Mouse (Mus musculus) stomach, postnatal 0 days (tissue): ENCODE results near the gene Pttg1ip. TPM values are rescaled to one million over a fixed set of nuclear protein-coding genes. Genes with fewer than 3 reads are reported as not detected.
A peak's percentile ranks its signal among the peaks of the same experiment; 100 is the strongest.

Experiments used
- ATAC-seq: fragments of 200-750 bp; cut with Nextera tagmentation; 2 replicates; pipeline ENCODE4 v1.8.0; 2017; ENCODE audit not compliant: low FRiP score, low TSS enrichment
- DNase-seq: peaks from one replicate; pipeline ENCODE4 v3.0.0-alpha.2; 2016; ENCODE audit warnings: low spot score
- H3K27ac ChIP-seq: fragments of 300-500 bp; sonication (generic); replicated peaks from 2 replicates; pipeline ENCODE4 v1.5.1; 2014; ENCODE audit warnings: mild to moderate bottlenecking, control low read depth
- H3K27me3 ChIP-seq: fragments of 300-500 bp; sonication (generic); 2 replicates; pipeline ENCODE4 v1.6.1; 2014; ENCODE audit warnings: low read length; ENCODE audit not compliant: control insufficient read depth, insufficient read depth
- H3K36me3 ChIP-seq: fragments of 300-500 bp; sonication (generic); 2 replicates; pipeline ENCODE4 v1.6.1; 2014; ENCODE audit warnings: low read length, mixed read lengths; ENCODE audit not compliant: control insufficient read depth, insufficient read depth
- H3K4me1 ChIP-seq: fragments of 300-500 bp; sonication (generic); replicated peaks from 2 replicates; pipeline ENCODE4 v1.6.1; 2014; ENCODE audit warnings: antibody characterized with exemption; ENCODE audit not compliant: control insufficient read depth, insufficient read depth
- H3K4me2 ChIP-seq: fragments of 300-500 bp; sonication (generic); replicated peaks from 2 replicates; pipeline ENCODE4 v1.6.1; 2014; ENCODE audit warnings: low read depth, mild to moderate bottlenecking, control low read depth, moderate library complexity
- H3K4me3 ChIP-seq: fragments of 300-500 bp; sonication (generic); 2 replicates; pipeline ENCODE4 v1.5.1; 2014; ENCODE audit warnings: low read depth, low read length, control low read depth
- H3K9ac ChIP-seq: fragments of 300-500 bp; sonication (generic); 2 replicates; pipeline ENCODE4 v1.6.1; 2014; ENCODE audit warnings: mild to moderate bottlenecking, low read length, control low read depth, mixed read lengths
- H3K9me3 ChIP-seq: fragments of 300-500 bp; sonication (generic); 2 replicates; pipeline ENCODE4 v1.6.1; 2016; ENCODE audit warnings: low read length; ENCODE audit not compliant: control insufficient read depth
- CTCF ChIP-seq: IDR thresholded peaks from 2 replicates; pipeline ENCODE4 v1.5.1; 2016; ENCODE audit warnings: antibody characterized with exemption, low read depth, mild to moderate bottlenecking, moderate library complexity
- EP300 ChIP-seq: optimal IDR thresholded peaks from 2 replicates; pipeline ENCODE3; 2016; ENCODE audit warnings: antibody characterized with exemption
- WGBS: fragments of 180-500 bp; shearing (Covaris S2); extraction: QIAGEN DNeasy Blood & Tissue Kit; methylation state at CpG from one replicate; pipeline ENCODE4 v1.1.7; 2014; 5-methylcytosine and 5-hydroxymethylcytosine counted together
- polyA plus RNA-seq: library from polyadenylated mRNA; unstranded; fragments of >200 nt; fragmentation: Nextera tagmentation; extraction: Ambion mirVana; gene quantifications from 2 replicates; pipeline ENCODE4 v1.2.1, GENCODE M21; 2015

Gene Pttg1ip
- polyA plus RNA-seq, 1 experiment from 2014 or later = 278 TPM

DNA sequence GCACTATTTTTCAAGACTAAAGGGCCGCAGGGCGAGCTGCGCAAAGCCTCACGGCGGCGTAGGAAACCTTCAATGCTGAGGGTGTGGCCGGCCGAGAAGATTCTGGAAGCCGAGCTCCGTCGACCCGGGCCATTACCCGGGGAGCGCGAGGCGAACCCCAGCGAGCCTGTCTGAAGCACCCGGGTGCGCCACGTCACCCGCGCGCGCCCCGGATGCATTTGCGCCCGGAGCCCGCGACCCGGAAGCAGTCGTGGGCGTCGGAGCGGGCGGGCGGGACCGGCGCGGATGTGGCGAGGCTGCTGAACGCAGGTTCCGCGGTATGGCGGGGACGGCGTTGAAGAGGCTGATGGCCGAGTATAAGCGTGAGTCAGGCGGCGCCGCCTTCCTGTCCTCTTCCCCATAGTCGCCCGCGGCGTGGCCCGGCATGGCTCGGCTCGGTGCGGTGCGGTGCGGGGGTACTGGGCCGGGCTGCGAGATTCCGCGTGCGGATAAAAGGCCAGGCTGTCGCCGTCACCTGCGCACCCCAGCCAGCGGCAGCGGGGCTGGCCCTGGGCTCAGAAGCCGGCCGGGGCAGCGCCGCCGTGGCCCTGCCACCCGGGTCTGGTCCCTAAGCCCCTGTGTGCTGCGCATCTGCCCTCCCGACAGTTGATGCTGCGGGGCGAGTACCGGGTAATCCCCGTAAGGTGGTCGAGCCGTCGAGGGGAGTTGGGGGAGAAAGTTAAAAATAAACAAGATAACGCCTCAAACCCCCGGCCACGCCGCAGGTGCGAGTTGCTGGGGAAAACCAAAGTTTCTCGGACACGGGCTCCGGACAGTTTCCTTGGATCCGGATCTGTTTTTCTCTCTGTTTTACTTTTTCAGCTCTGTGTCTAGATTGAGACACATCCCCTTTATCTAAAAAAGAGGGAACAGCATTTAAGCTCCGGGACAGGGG, 40.8 kb downstream of the Pttg1ip start, which contains the start of gene Ube2g2:
TSS of gene Ube2g2 (plus strand) at position 221 of the 934 bp plus-strand sequence.
- DNase-seq = peak; percentile 96
- Histone ChIP-seq H3K9ac (peak within 1 kb of the TSS; percentile 98), H3K27ac (peak within 1 kb of the TSS; percentile 97), H3K9me3 (no peaks in the 10 kb centered on the region), H3K4me2 (peak within 1 kb of the TSS; percentile 81), H3K4me1 (peaks cover 20% of the 10 kb centered on the region), H3K36me3 (0 out of 2 replicates have a peak, but pooled peaks cover 4% of the 10 kb centered on the region), H3K4me3 (peak within 1 kb of the TSS; percentile 99), H3K27me3 (no peaks in the 10 kb centered on the region)
- peak; percentile 90 for ATAC-seq
- under 1% methylated on average over 96 of the region's 96 CpGs for WGBS
- peak; percentile 67 for TF ChIP-seq EP300
- TF ChIP-seq CTCF = no peak

DNA sequence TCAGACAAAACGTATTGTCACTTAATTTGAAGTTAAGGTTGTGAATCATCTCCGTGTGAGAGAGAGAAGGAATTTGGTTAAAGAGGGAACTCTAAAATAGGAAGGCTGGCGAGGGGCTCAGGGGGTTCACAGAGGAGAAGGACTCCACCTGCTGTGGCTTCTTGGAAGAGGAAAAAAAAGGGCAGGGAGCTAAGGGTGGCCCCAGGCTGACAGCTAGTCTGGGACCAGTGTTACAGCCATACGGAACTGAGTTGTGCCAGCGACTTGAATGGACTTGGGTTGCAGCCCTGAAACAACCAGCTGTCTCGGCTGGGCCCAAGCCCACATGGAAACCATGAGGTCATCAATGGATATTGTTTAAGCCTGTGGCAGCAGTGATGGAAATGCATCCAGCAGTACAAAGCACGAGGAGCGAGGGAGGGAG, 41.6 kb downstream of the Pttg1ip start:
- Histone ChIP-seq H3K4me2 (peak overlapping the region; percentile 81), H3K9me3 (no peaks in the 10 kb centered on the region), H3K27ac (peak overlapping the region; percentile 97), H3K27me3 (no peaks in the 10 kb centered on the region), H3K4me3 (peak overlapping the region; percentile 99), H3K9ac (peak overlapping the region; percentile 98), H3K36me3 (no peaks in the 10 kb centered on the region), H3K4me1 (peaks cover 20% of the 10 kb centered on the region)
- ATAC-seq (peak; percentile 43), DNase-seq (peak; percentile 54)
- TF ChIP-seq CTCF (peak; percentile 38; the same call in 1 of the 2 replicates), EP300 (no peak)
- 2% methylated on average over 8 of the region's 8 CpGs for WGBS

DNA sequence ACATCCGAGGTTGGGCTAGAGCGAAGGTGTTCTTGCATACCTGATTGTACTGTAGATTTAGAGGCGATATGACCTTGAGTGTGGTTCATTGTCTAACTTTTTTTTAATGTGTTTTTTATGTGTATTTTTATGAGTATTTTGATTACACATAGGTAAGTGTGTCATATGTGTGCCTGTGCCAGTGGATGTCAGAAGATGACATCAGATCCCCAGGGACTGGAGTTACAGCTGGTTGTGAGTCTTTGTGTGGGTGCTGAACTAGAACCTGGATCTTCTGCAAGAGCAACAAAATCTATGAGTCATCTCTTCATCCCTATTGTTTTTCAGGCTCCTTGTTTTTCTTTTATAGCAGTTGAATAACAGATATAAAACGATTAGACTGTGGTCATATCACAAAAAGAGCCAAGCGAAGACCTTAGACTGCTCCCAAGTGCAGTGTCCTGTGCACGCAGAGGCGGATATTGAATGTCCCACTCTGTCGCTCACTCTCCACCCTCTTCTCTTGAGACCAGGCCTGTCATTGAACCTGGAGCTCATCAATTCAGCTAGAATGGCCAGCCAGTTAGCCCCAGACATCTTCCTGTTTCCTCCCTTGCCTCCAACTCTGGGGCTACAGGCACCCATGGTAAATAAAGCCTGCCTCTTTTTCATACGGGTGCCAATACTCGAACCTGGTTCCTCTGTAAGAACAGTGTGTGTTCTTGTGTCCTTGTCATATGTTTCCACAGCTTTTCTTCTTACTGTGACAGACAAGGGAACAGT, 42.3 kb downstream of the Pttg1ip start:
- Histone ChIP-seq H3K27me3 (no peaks in the 10 kb centered on the region), H3K27ac (peak overlapping the region; percentile 97), H3K4me3 (peak overlapping the region; percentile 99), H3K36me3 (no peaks in the 10 kb centered on the region), H3K4me2 (peak overlapping the region; percentile 81), H3K9ac (peak overlapping the region; percentile 31; the same call in 1 of the 2 replicates), H3K4me1 (peaks cover 20% of the 10 kb centered on the region), H3K9me3 (no peaks in the 10 kb centered on the region)
- no peak for TF ChIP-seq EP300
- no peak for TF ChIP-seq CTCF
- ATAC-seq (no peak), DNase-seq (no peak)
- WGBS = 80% methylated on average over 10 of the region's 10 CpGs

DNA sequence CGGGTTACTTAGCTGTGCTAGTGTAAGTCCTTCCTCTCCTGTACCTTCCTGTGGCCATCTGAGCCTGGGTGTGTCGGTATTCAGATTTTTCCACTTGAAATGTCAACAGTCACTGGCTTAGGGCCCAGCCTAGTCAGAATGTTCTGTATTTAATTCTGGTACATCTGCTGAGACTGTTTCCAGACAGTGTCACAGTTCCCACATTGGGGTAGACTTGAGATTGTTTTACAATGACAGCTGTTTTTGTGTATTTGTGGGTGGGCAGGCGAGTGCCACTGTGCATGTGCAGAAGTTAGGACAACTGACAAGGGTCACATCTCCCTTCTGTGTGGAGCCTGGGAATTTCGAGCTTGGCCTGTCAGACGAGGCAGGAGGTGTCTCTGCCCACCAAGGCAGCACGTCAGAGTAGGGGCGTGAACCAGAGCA, 43.1 kb downstream of the Pttg1ip start:
- peak overlapping the region; percentile 32 for H3K4me2 ChIP-seq

DNA sequence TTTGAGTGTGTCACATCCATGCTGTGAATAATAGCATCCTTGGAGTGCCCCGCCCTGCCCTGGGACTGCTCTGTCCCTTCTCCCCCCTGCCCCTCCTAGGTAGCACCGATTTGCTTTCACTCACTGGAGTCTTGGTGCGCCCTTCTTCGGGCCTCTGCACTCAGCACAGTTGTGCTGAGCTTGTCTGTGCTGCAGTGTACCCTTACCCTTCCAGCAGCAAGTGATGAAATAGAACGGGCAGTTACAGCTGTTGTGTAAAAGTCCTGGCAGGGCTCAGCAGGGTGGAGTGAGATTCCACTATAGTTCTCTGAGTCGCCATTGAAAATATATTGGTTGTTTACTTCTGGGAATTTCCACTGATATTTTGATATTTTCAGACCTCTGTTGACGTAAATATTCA, 44.5 kb downstream of the Pttg1ip start:
- Histone ChIP-seq H3K9ac (peak overlapping the region; percentile 13; the same call in 1 of the 2 replicates), H3K9me3 (no peaks in the 10 kb centered on the region), H3K27ac (peak overlapping the region; percentile 61), H3K36me3 (no peaks in the 10 kb centered on the region; the same call in 1 of the 2 replicates), H3K4me3 (no peak overlapping the region), H3K27me3 (no peaks in the 10 kb centered on the region), H3K4me2 (no peak overlapping the region), H3K4me1 (peaks cover 20% of the 10 kb centered on the region)
- ATAC-seq = no peak
- 51% methylated on average over 7 of the region's 7 CpGs for WGBS
- no peak for TF ChIP-seq CTCF
- no peak for TF ChIP-seq EP300
- no peak for DNase-seq

More for the DNA sequence above, 43.1 kb downstream of the Pttg1ip start:
- DNase-seq (peak; percentile 67), ATAC-seq (peak; percentile 30)
- Histone ChIP-seq H3K4me1 (peaks cover 20% of the 10 kb centered on the region), H3K27ac (peak overlapping the region; percentile 82), H3K9me3 (no peaks in the 10 kb centered on the region), H3K4me3 (peak overlapping the region; percentile 8; the same call in 1 of the 2 replicates), H3K9ac (peak overlapping the region; percentile 31), H3K36me3 (no peaks in the 10 kb centered on the region), H3K27me3 (no peaks in the 10 kb centered on the region)
- WGBS = 37% methylated on average over 7 of the region's 7 CpGs
- TF ChIP-seq EP300 (no peak), CTCF (no peak)
